Mouse (Mus musculus) CH12.LX (cell line): ENCODE measurements around the gene Chchd6. TPM values are rescaled to one million over a fixed set of nuclear protein-coding genes. Genes with fewer than 3 reads are reported as not detected.

Source experiments
- DNase-seq: peaks from one replicate; pipeline ENCODE4 v3.0.0-alpha.2; 2013; ENCODE audit errors: extremely low read depth
- H3K27ac ChIP-seq: 2 replicates; pipeline ENCODE4 v1.5.1; 2012; ENCODE audit warnings: low read depth, mild to moderate bottlenecking, control low read depth, moderate library complexity; ENCODE audit not compliant: insufficient read depth
- H3K27me3 ChIP-seq: replicated peaks from 2 replicates; pipeline ENCODE3; 2012; ENCODE audit warnings: inconsistent platforms
- H3K36me3 ChIP-seq, 2 experiments: replicated peaks in 1 of 2; 2 replicates each; pipeline versions ENCODE3 to v1.6.1; 2012; ENCODE audit warnings: inconsistent platforms in 1 of 2, low read length in 1 of 2, mild to moderate bottlenecking in 1 of 2, mixed read lengths in 1 of 2, moderate library complexity in 1 of 2; ENCODE audit not compliant: control insufficient read depth in 1 of 2, insufficient read depth in 1 of 2
- H3K4me1 ChIP-seq, 2 experiments: 2 replicates each; pipeline ENCODE4 v1.6.1; 2012; ENCODE audit warnings: inconsistent platforms in 1 of 2, moderate library complexity in 1 of 2; ENCODE audit not compliant: insufficient read depth in 2 of 2, control insufficient read depth in 1 of 2
- H3K4me2 ChIP-seq: 2 replicates; pipeline ENCODE4 v1.6.1; 2012; ENCODE audit warnings: low read depth, mild to moderate bottlenecking, control low read depth; ENCODE audit not compliant: poor library complexity, insufficient read depth, severe bottlenecking
- H3K4me3 ChIP-seq, 3 experiments: fragments of 150-350 bp in 1 of 3; sonication (generic) in 1 of 3; replicated peaks in 1 of 3; 2 replicates each; pipeline versions ENCODE3 to v1.5.1; 2011 to 2012; ENCODE audit warnings: low read depth in 2 of 3, low read length in 2 of 3, mild to moderate bottlenecking in 2 of 3, moderate library complexity in 2 of 3, control low read depth in 1 of 3, improper control_type of control experiment in 1 of 3, inconsistent platforms in 1 of 3, mixed read lengths in 1 of 3; ENCODE audit not compliant: poor library complexity in 1 of 3
- H3K79me2 ChIP-seq: replicated peaks from 2 replicates; pipeline ENCODE4 v1.6.1; 2012; ENCODE audit warnings: mild to moderate bottlenecking, moderate library complexity; ENCODE audit not compliant: control insufficient read depth, poor library complexity, insufficient read depth, severe bottlenecking; ENCODE audit errors: extremely low read depth
- H3K9ac ChIP-seq: 2 replicates; pipeline ENCODE4 v1.6.1; 2012; ENCODE audit warnings: low read depth, mild to moderate bottlenecking, control low read depth, moderate library complexity; ENCODE audit not compliant: insufficient read depth
- H3K9me3 ChIP-seq: replicated peaks from 2 replicates; pipeline ENCODE3; 2012; ENCODE audit warnings: low read length, inconsistent platforms, mixed read lengths
- BHLHE40 ChIP-seq: IDR thresholded peaks from 2 replicates; pipeline ENCODE4 v1.6.1; 2011; ENCODE audit warnings: mild to moderate bottlenecking, low read depth, low read length, improper control_type of control experiment
- CHD1 ChIP-seq: IDR thresholded peaks from 2 replicates; pipeline ENCODE4 v1.6.1; 2012; ENCODE audit warnings: low read depth, low read length, improper control_type of control experiment, inconsistent platforms
- CHD2 ChIP-seq: IDR thresholded peaks from 2 replicates; pipeline ENCODE4 v1.6.1; 2011; ENCODE audit warnings: low read length, improper control_type of control experiment
- CTCF ChIP-seq, 2 experiments: IDR thresholded peaks in 1 of 2; conservative IDR thresholded peaks in 1 of 2; 2 replicates each; pipeline ENCODE4 v1.5.1; 2011 to 2012; ENCODE audit warnings: low read depth in 2 of 2, low read length in 2 of 2, improper control_type of control experiment in 1 of 2, inconsistent platforms in 1 of 2, mild to moderate bottlenecking in 1 of 2, moderate library complexity in 1 of 2
- ELF1 ChIP-seq: IDR thresholded peaks from 2 replicates; pipeline ENCODE4 v1.6.1; 2014; ENCODE audit warnings: low read depth, mild to moderate bottlenecking, inconsistent platforms, low read length, improper control_type of control experiment
- EP300 ChIP-seq: IDR thresholded peaks from 2 replicates; pipeline ENCODE4 v1.6.1; 2011; ENCODE audit warnings: low read length, improper control_type of control experiment
- ETS1 ChIP-seq: conservative IDR thresholded peaks from 2 replicates; pipeline ENCODE4 v1.6.1; 2012; ENCODE audit warnings: low read depth, mild to moderate bottlenecking, inconsistent platforms, low read length, improper control_type of control experiment, moderate library complexity
- GABPA ChIP-seq: IDR thresholded peaks from 2 replicates; pipeline ENCODE4 v1.6.1; 2012; ENCODE audit warnings: low read depth, low read length, improper control_type of control experiment, inconsistent platforms; ENCODE audit not compliant: insufficient replicate concordance
- HCFC1 ChIP-seq: IDR thresholded peaks from 2 replicates; pipeline ENCODE4 v1.6.1; 2012; ENCODE audit warnings: low read depth, mild to moderate bottlenecking, inconsistent platforms, low read length, improper control_type of control experiment
- IRF4 ChIP-seq: IDR thresholded peaks from 2 replicates; pipeline ENCODE4 v1.6.1; 2014; ENCODE audit warnings: low read depth, mild to moderate bottlenecking, inconsistent platforms, low read length, improper control_type of control experiment
- JUN ChIP-seq: IDR thresholded peaks from 2 replicates; pipeline ENCODE4 v1.6.1; 2011; ENCODE audit warnings: low read depth, mild to moderate bottlenecking, low read length, improper control_type of control experiment, moderate library complexity; ENCODE audit not compliant: insufficient read depth
- JUND ChIP-seq: conservative IDR thresholded peaks from 2 replicates; pipeline ENCODE4 v1.6.1; 2011; ENCODE audit warnings: low read depth, low read length, improper control_type of control experiment
- MAFK ChIP-seq: IDR thresholded peaks from 2 replicates; pipeline ENCODE4 v1.6.1; 2011; ENCODE audit warnings: low read length, improper control_type of control experiment; ENCODE audit not compliant: insufficient replicate concordance
- MAX ChIP-seq: IDR thresholded peaks from 2 replicates; pipeline ENCODE4 v1.6.1; 2011; ENCODE audit warnings: low read length, improper control_type of control experiment
- MAZ ChIP-seq: IDR thresholded peaks from 2 replicates; pipeline ENCODE4 v1.6.1; 2012; ENCODE audit warnings: low read depth, mild to moderate bottlenecking, inconsistent platforms, low read length, improper control_type of control experiment, moderate library complexity
- MEF2A ChIP-seq: IDR thresholded peaks from 2 replicates; pipeline ENCODE4 v1.6.1; 2014; ENCODE audit warnings: low read depth, mild to moderate bottlenecking, inconsistent platforms, low read length, improper control_type of control experiment, borderline replicate concordance
- MXI1 ChIP-seq: IDR thresholded peaks from 2 replicates; pipeline ENCODE4 v1.6.1; 2011; ENCODE audit warnings: mild to moderate bottlenecking, low read depth, low read length, improper control_type of control experiment
- MYC ChIP-seq: IDR thresholded peaks from 2 replicates; pipeline ENCODE4 v1.6.1; 2011; ENCODE audit warnings: low read depth, mild to moderate bottlenecking, improper control_type of control experiment, low read length
- NELFE ChIP-seq: IDR thresholded peaks from 2 replicates; pipeline ENCODE4 v1.6.1; 2011; ENCODE audit warnings: low read depth, low read length, improper control_type of control experiment
- POLR2A ChIP-seq: IDR thresholded peaks from 2 replicates; pipeline ENCODE4 v1.6.1; 2011; ENCODE audit warnings: low read depth, mild to moderate bottlenecking, improper control_type of control experiment, low read length
- POLR2AphosphoS2 ChIP-seq: IDR thresholded peaks from 2 replicates; pipeline ENCODE4 v1.6.1; 2011; ENCODE audit warnings: low read depth, low read length, improper control_type of control experiment
- RAD21 ChIP-seq: IDR thresholded peaks from 2 replicates; pipeline ENCODE4 v1.6.1; 2011; ENCODE audit warnings: low read depth, mild to moderate bottlenecking, low read length, improper control_type of control experiment, moderate library complexity
- RCOR1 ChIP-seq: conservative IDR thresholded peaks from 2 replicates; pipeline ENCODE4 v1.6.1; 2012; ENCODE audit warnings: low read depth, mild to moderate bottlenecking, inconsistent platforms, low read length, improper control_type of control experiment
- SIN3A ChIP-seq: IDR thresholded peaks from 2 replicates; pipeline ENCODE4 v1.6.1; 2012; ENCODE audit warnings: low read length, improper control_type of control experiment, inconsistent platforms
- SMC3 ChIP-seq: IDR thresholded peaks from 2 replicates; pipeline ENCODE4 v1.6.1; 2011; ENCODE audit warnings: low read depth, low read length, improper control_type of control experiment
- TBP ChIP-seq: conservative IDR thresholded peaks from 2 replicates; pipeline ENCODE4 v1.6.1; 2011; ENCODE audit warnings: low read depth, low read length, improper control_type of control experiment
- TCF12 ChIP-seq: IDR thresholded peaks from 2 replicates; pipeline ENCODE4 v1.6.1; 2014; ENCODE audit warnings: low read depth, mild to moderate bottlenecking, inconsistent platforms, low read length, improper control_type of control experiment
- ZC3H11A ChIP-seq: IDR thresholded peaks from 2 replicates; pipeline ENCODE4 v1.6.1; 2012; ENCODE audit warnings: low read depth, mild to moderate bottlenecking, inconsistent platforms, low read length, improper control_type of control experiment
- ZKSCAN1 ChIP-seq: IDR thresholded peaks from 2 replicates; pipeline ENCODE4 v1.6.1; 2012; ENCODE audit warnings: low read depth, inconsistent platforms, low read length, improper control_type of control experiment, borderline replicate concordance
- ZMIZ1 ChIP-seq: IDR thresholded peaks from 2 replicates; pipeline ENCODE4 v1.6.1; 2012; ENCODE audit warnings: low read depth, mild to moderate bottlenecking, inconsistent platforms, low read length, improper control_type of control experiment
- ZNF384 ChIP-seq: IDR thresholded peaks from 2 replicates; pipeline ENCODE4 v1.6.1; 2012; ENCODE audit warnings: low read depth, low read length, improper control_type of control experiment, inconsistent platforms
- dilution Hi-C: fragments of 300-500 bp; cut with MboI; formaldehyde crosslinking; loops from 2 replicates; pipeline ENCODE4 v1.14.3; 2020; ENCODE audit warnings: low sequenced_read_pairs; ENCODE audit not compliant: extremely low pct_unique_long_range_greater_than_20kb, extremely low pct_ligation_motif_present
- in situ Hi-C: fragments of 300-500 bp; cut with MboI; formaldehyde crosslinking; loops from 3 replicates; pipeline ENCODE4 v1.14.3; 2019; ENCODE audit warnings: low sequenced_read_pairs, low pct_ligation_motif_present, low pct_unique_long_range_greater_than_20kb, mixed read lengths
- polyA plus RNA-seq: library from polyadenylated mRNA; unstranded; fragments of >175 nt; gene quantifications from 2 replicates; pipeline ENCODE4 v1.2.1, GENCODE M21; 2012; ENCODE audit warnings: low read depth; ENCODE audit not compliant: insufficient read length
- total RNA-seq, 2 experiments: library from RNA; depleted of rRNA; stranded (reverse); fragments of 300-350 nt in 1 of 2; fragments of >200 nt in 1 of 2; gene quantifications; 2 replicates each; pipeline ENCODE4 v1.2.3; 2012 to 2014

Gene Chchd6
- total and polyA plus RNA-seq, 3 experiments, result 33.3 to 41.5 (median 41.3) TPM

GRCm38 (mm10) chr6:89422621-89423020, 172.8 kb downstream of the Chchd6 start:
- Histone ChIP-seq H3K36me3 (peaks cover 0 to 7% of the 10 kb centered on the region in 2 experiments), H3K9me3 (no peaks in the 10 kb centered on the region), H3K4me3 (no peak overlapping the region), H3K4me2 (peak overlapping the region; percentile 80), H3K79me2 (no peaks in the 10 kb centered on the region), H3K9ac (peak overlapping the region; percentile 53), H3K27ac (peak overlapping the region; percentile 93), H3K4me1 (peaks cover 28 to 47% of the 10 kb centered on the region in 2 experiments), H3K27me3 (no peaks in the 10 kb centered on the region)
- TF ChIP-seq SIN3A, result no peak
- peak; percentile 67; the same call in 1 of the 2 replicates for TF ChIP-seq TCF12
- TF ChIP-seq RCOR1, result no peak
- TF ChIP-seq GABPA, result no peak
- TF ChIP-seq JUND, result no peak
- TF ChIP-seq CHD2, result no peak
- 0 out of 2 replicates have a peak, but pooled peaks have one; percentile 5 for TF ChIP-seq SMC3
- TF ChIP-seq CTCF (conservative IDR thresholded peaks at IDR 0.05 in 1 of 2, IDR thresholded peaks at IDR 0.05 in 1 of 2; ENCODE audit: low read depth in 2 of 2, low read length in 2 of 2), result no peak
- peak; percentile 49 for TF ChIP-seq EP300
- no peak for TF ChIP-seq POLR2AphosphoS2
- peak; percentile 85; the same call in 1 of the 2 replicates for TF ChIP-seq MEF2A
- no peak for TF ChIP-seq ZNF384
- TF ChIP-seq ZMIZ1, result no peak
- peak; percentile 65 for TF ChIP-seq POLR2A
- peak; percentile 80 for TF ChIP-seq BHLHE40
- peak; percentile 70 for TF ChIP-seq IRF4
- no peak for TF ChIP-seq RAD21
- 0 out of 2 replicates have a peak, but pooled peaks have one; percentile 19 for TF ChIP-seq MAZ
- peak; percentile 67; the same call in 1 of the 2 replicates for TF ChIP-seq ETS1
- no peak for TF ChIP-seq ZKSCAN1
- TF ChIP-seq ELF1, result peak; percentile 50; the same call in 1 of the 2 replicates
- TF ChIP-seq MAX, result peak; percentile 51; the same call in 1 of the 2 replicates
- TF ChIP-seq ZC3H11A, result no peak
- TF ChIP-seq HCFC1, result no peak; the same call in none of the 2 replicates
- TF ChIP-seq MXI1, result peak; percentile 26; the same call in 1 of the 2 replicates
- TF ChIP-seq MAFK, result no peak
- TF ChIP-seq NELFE, result no peak
- TF ChIP-seq JUN, result peak; percentile 88
- peak; percentile 98; the same call in 1 of the 2 replicates for TF ChIP-seq CHD1
- TF ChIP-seq MYC, result peak; percentile 43; the same call in 1 of the 2 replicates
- 0 out of 2 replicates have a peak, but pooled peaks have one; percentile 65 for TF ChIP-seq TBP
- DNase-seq, result peak; percentile 77
- in situ Hi-C loops, result no loop called here
- dilution Hi-C loops, result no loop called here
